Mouse (Mus musculus) cortical plate, adult 2 months (tissue): ENCODE measurements at regions not wholly inside any gene's neighbourhood (a gene's known extent, or its start where the extent isn't known, plus 50 kb on each side); places are given as distances from the start of the nearest gene placed in this dataset.

Experiments used
- CTCF ChIP-seq: fragments of 200-500 bp; IDR thresholded peaks from 2 replicates; pipeline ENCODE4 v1.5.1; 2011; ENCODE audit warnings: mild to moderate bottlenecking, control low read depth, low read length; ENCODE audit not compliant: insufficient read depth; ENCODE audit errors: extremely low read depth
- POLR2A ChIP-seq: fragments of 200-500 bp; IDR thresholded peaks from 2 replicates; pipeline ENCODE4 v1.6.1; 2011; ENCODE audit warnings: mild to moderate bottlenecking, low read length, control low read depth; ENCODE audit not compliant: insufficient read depth; ENCODE audit errors: extremely low read depth

- 0 out of 2 replicates have a peak, but pooled peaks have one; percentile 9 for TF ChIP-seq CTCF
- TF ChIP-seq POLR2A, result no peak
Observed at GRCm38 (mm10) chr13:10930741-10931140, 570.1 kb upstream of the Chrm3 start.
